Mouse (Mus musculus) gastrocnemius, postnatal 25 days (tissue): ENCODE results near the gene Hivep3. TPM values are rescaled to one million over a fixed set of nuclear protein-coding genes. Genes with fewer than 3 reads are reported as not detected.

Experiments used
- DNase-seq: peaks from one replicate; pipeline ENCODE4 v3.0.0; 2022
- total RNA-seq, 2 experiments: library from RNA; stranded (reverse); gene quantifications; 1 replicate in 1 of 2; 2 replicates in 1 of 2; pipeline ENCODE4 v1.2.3; 2021

Hivep3 gene
- total RNA-seq, 2 experiments from 2014 or later: 2.4 TPM

DNA sequence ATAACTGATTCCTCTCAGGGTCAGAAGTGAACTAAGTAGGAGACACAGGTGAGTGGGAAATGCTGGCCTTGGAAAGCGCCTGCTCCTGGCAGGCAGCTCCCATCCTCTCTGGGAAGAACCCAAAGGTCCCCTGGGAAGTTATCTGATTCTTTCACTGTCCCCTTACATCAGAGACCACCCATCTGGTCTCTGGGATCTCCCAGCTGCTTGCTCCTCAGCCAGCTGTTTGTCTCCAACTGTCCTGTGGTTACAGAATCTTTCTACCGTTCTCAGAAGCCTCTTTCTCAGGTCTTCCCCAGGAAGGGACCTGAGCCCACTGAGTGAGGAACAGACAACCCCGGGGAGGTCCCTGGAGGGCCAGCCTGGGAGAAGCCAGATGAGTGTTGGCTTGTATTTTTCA, 288.8 kb downstream of the Hivep3 start:
- no peak for DNase-seq

DNA sequence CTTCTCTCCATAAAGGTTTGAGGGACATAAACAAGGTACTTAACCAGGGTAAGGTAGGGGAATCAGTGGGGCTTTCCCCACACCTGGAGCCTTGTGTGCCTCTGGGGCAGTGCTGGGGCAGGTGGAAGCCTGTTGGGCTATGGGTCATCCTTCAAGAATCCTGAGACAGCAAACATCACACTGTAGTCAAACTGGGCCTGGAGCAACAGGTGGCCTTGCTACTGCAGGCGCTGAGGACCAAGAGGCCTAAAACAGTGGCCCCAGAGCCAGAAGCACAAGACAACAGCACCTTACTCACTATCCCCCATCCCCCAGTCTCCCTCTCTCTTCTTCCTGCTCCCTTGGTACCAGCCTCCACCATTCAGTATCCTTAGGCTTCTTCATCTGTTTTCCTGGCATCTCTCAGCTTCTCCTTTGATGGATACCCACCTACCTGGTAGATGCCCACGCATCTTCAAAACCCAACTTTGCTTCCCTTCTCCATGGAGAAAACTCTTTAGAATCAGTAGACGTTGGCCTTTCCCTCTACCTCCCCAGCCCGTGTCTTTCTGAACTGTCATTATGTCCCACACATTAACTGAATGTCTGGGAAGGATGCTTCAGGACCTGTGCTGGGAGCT, 289.7 kb downstream of the Hivep3 start:
- DNase-seq: no peak

DNA sequence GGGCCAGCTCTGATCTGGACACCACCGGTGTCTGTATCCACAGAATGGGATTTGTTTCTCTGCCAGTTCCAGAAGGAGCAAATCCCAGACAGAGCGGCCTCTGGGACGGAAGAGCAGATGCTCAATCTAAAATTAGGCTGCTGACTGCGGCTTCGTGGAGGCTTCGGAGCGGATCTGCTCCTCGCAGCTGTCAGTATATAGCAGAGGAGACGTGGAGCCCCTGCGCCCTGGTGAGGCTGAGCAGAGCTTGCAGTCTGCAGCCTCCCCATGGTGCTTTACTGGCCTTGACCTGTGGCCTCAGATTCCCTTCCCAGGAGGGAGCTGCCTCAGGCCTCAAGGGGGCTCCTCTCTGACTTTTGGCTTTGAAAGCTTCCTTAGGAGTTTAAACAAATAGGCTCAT, 290.5 kb downstream of the Hivep3 start:
- DNase-seq: peak; percentile 29

DNA sequence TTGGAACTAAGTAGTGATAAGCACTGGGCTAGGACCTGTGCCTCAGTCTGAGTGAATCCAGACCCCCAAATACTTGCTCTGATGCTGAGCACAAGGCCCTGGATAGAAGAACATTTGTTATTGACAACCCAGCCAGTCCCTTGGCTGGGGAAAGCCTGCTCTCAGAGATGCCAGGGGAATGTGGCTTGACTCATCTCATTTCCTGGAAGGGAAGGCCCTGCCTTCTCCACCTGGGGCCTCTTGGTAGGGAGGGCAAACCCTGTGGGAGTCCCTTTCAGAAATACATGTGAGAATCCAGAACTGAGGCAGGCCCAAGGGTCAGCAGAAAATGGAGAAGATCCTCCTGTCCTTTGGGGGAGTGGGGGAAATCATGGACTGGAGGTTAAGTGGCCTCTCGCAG, 294.1 kb downstream of the Hivep3 start:
- DNase-seq: no peak

DNA sequence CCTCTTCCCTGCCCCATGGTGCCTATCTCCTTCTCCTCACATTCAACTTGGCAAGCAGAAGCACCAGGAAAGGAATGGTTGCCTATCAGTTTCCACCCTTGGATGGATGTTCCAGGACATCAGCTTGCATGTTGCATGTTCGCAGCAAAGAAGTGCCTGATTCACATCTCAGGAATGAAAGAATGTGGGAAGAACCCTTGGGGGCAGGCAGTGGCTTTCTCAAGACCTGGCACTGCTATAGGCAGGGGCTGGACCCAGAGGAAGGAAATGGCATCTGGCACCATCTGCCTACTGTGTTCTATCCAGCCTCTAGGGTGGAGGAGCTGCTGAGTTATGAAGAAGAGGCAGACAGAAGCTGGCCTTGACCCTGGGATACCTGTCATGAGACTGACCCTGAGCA, 296.4 kb downstream of the Hivep3 start:
- no peak for DNase-seq

DNA sequence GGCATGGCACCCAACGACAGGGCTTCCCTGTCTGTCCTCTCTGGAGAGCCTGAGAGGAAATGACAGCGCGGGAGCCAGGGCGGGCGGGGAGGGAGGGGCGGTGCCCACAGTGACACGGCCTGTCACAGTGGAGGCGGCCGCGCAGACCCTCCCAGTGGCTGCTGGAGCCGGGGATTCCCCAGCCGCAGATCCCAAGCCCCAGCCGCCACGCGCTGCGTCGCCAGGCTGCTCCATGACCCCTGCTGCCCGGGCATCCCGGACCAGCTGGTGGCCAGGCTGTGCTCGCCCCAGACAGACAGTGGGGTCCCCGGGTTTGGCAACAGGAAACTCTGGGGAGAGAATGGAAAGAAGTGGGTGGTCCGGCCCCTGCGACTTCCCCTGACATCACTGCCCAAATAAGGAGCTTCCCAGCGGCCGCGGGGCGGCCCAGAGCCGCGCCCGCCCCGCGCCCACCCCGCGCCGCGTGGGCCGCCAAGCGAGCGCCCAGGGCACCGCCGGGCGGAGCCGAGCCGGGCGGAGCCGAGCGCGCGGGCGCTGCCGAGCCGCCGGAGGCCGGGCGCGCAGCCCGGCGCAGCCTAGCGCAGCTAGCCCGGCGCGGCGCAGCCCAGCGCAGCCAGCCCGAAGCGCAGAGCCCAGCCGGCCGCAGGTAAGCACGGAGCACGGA, 298.9 kb downstream of the Hivep3 start:
- peak; percentile 42 for DNase-seq

DNA sequence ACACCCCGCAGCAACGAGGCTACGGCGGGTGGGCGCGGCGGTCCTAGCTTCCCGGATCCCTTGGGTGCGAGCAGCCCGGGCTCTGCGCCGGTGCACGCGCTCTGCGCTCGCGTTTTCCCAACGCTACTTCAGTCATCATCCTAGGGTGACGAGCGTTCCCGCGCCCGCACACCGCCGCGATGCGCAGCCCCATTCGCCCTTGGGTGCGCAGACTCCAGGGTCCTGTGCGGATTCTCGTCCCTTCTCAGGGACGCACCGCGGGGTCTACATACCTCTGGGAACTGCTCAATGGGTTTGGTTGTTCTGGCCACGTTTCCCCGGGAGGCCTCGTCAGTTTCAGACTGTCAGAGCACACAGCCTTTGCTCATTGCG, 299.4 kb downstream of the Hivep3 start:
- DNase-seq: peak; percentile 19

DNA sequence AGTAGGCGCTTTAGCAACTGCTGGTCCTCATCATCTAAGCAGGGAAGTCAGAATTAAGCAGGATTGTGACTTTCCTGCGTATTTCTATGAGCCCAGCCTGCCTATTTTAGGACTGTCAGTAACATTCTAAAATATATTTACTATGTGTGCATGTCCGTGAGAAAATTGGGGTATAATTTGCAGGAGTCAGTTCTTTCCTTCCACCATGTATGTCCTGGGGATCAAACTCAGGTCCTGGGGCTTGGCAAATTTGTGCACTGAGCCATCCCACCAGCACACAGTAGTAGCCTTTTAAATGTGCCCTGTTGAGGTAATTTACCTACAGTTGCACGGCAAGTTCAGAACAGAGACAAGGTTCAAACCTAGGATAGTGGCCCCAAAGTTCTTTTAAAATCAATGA, 302.7 kb downstream of the Hivep3 start:
- no peak for DNase-seq

DNA sequence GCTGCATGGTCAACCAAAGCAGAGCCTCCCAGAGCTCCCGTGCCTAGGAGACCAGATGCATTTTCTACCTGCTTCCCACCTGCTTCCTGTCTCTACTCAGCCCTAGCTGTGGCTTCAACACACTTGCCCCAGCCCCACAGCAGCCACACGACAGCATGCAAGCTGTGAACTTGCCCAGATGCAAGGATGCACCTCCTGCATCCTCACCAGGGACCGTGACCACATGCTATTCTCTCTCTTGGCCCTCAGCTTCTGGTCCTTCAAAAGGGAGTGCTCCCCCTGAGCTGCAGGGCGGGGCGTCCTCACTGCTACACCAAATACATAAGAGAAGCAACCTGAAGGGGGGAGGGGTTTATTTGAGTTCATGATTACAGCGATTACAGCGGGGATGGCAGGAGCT, 303.4 kb downstream of the Hivep3 start:
- DNase-seq: no peak

DNA sequence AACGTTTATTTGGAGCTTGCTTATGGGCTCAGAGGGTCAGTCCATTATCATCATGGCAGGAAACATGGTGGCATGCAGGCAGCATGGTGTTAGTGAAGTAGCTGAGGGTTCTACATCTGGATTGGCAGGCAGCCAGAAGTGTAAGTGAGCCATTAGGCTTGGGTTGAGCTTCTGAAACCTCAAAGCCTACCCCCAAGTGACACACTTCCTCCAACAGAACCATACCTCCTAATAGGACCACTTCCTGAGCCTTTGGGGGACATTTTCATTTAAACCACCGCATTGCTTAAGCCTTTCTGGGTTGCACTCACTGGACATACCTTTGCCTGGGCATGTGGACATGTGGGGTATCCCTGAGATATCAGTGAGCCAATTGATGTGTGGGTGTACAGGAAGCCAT, 307.9 kb downstream of the Hivep3 start:
- DNase-seq: no peak

DNA sequence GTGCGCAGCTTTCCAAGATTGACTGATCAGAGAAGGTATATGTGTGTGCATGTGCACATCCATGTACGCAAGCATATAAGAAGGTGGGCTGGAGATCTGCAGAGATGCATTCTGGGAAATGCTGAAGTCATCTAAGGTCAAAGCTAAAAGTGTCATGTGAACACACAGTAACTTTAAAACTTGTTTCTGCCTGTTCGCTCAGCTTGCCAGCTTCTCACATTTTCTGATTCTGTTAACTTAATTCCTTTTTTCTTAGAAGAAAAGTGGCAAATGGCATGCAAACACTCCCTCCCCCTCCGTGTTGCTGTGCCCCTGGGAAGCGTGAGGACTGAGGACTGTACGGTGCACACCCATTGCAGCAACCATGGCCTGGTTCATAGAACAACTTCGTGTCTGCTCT, 308.9 kb downstream of the Hivep3 start:
- no peak for DNase-seq

DNA sequence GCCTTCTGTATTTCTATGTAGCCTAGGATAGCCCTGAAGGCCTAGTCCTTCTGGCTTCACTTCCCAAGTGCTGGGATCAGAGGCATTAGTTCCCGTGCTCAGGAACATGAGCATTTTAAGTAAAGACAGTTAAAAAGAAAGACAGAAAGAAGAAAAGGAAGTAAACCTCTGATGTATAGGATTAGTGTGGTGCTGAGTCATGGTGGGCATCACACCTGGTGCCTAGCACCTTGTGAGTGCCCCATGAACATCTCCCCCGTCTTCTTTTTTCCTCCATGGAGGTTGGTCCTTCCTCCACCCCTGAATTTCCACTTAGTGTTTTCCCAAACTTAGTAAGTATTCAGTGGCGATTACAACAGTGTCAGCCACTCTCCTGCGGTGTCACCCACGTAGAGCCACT, 311.0 kb downstream of the Hivep3 start:
- DNase-seq: no peak

DNA sequence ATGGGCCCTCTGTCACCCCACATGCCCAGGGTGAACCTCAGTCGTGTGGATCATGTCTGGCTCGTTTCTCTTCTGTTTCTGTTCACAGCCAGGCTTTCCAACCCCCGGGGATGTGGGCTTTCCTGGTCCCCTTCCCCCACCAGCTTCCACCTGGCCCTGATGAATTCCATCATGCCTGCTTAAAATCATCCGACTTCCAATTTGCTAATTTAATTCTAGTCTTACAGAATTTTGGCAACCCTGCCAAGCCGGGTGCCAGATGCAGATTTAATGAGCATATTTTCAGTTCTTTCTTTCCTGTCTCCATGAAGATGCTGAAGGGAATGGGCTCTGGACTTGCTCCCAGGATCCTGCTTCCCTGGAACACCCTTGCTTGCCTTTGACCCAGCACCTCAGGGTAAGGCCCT, 311.6 kb downstream of the Hivep3 start:
- no peak for DNase-seq

DNA sequence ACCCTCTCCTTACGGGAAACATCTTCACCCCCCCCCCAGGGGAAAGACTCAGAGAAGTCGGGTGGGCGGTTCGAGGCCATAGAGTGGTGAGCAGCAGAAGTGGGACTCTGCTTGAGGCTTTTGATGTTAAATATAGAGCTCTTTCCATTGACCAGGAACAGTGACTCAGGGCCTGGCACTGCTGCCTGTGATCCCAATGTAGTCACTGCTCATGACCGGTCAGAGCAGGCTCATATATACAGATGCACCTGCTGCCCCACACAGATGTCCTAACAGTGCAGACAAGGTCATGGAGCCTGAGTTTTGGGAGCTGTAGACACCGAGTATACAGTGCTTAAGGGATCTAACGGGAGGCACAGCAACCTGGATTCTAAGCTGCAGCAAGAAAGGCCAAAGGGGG, 312.3 kb downstream of the Hivep3 start:
- no peak for DNase-seq

DNA sequence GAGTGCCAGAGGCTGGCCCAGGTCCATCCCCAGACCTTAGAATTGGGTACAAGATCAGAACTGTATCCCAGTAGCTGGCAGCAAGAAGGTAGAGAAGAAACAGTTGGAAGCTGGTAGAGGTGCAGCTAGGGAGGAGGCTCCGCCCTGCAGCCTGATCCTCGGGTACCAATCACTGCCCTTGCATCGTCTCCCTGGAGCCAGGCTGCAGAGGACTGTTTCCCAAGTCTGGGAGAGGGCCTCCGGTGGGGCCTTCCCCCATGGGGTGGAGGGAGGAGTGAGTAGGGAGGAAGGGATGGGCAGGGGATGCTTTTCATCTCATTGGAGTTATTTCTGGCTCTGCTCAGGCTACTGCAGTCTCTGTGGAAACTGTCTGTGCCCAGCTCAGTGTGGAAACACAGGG, 313.5 kb downstream of the Hivep3 start:
- no peak for DNase-seq

DNA sequence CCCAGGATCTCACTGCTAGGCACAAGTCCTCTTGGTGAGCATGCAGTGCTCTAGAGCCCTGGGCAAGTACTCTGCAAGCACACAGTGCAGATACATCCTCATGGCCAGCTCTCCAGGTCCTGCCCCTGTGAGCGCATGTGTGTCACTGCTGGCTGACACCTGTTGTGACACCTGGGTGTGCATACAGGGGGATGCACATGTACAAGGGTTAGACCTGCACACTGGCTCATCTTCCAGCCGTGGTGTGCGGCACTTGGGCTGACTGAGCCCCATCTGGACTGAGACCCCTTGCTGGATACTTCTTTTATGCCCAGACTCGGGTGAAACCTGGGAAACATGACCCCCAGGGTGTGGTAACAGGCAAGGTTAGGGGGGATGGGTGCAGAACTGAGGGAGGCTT, 314.7 kb downstream of the Hivep3 start:
- no peak for DNase-seq

DNA sequence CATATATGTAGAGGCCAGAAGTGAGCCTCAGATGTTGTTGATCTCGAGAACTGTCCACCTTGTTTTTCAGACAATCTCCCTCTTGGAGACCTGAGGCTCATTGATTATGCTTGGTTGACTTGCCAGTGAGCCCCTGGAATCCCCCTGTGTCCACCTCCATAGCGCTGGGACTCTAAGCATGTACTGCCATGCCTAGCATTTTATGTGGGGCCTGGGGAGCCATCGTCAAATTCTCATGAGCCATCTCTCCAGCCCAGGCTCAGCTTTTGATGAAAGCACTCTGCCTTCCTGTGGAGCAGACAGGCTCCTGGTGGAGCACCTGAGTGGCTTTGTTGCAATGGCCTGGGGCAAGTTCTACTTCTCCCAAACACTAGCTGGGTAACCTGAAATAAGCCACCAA, 316.3 kb downstream of the Hivep3 start:
- DNase-seq: no peak

DNA sequence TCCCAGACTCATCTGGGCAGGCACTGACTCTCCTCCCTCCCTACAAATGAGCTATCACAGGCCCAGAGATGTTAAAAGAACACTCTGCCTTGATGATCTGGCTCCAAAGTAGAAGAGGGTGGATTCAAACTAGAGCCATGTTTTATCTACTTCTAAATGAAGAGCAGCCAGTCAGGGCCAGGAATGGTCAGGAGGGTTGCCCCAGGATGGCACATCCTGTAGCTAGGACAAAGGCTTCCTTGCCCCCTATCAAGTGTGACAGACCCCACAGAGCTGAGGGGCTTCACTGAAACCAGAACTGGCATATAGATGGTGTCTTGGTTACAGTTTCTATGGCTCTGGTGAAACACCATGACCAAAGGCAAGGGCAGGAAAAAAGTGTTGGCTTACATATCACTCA, 318.9 kb downstream of the Hivep3 start:
- no peak for DNase-seq

DNA sequence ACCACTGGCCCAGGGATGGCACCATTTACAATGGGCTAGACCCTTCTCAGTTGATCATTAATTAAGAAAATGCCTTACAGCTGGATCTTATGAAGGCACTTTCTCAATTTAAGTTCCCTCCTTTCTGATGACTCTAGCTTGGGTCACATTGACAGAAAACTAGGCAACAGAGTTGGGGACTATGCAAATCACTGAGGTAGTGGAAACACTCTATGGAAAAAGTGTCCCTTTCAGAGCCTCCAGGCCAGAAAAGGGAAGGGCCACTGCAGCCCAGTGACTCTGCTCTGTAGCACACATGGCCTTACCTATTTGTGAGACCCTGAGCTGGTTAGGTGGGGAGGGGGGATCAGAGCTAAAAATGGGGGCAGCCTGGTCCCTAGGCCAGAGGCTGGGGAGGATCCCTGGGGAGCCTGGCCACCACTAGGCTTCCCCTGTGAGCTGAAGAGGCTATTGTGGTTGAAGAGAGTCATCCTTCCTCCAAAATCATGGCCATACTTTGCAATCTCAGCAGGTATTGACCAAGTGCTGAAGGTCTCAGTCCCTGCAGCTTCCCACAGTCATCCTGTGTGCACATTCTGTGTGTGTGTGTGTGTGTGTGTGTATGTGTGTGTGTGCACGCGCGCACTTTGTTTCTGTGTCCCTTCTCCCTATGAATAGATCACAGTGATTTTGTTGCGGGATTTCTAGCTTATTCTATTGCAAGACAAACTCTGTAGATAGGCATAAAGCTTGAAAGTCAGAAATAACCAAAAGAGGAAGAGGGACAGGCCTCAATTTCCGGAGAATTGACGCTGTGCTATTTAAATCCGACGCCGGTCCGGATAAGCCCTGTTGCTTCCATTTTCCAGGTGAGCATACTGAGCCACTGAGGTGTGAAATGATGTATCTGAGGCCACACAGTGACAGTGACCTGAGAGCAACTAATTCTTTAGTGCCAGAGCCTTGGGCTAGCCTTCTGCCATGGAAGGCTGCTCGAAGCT, 319.7 kb downstream of the Hivep3 start:
- no peak for DNase-seq

DNA sequence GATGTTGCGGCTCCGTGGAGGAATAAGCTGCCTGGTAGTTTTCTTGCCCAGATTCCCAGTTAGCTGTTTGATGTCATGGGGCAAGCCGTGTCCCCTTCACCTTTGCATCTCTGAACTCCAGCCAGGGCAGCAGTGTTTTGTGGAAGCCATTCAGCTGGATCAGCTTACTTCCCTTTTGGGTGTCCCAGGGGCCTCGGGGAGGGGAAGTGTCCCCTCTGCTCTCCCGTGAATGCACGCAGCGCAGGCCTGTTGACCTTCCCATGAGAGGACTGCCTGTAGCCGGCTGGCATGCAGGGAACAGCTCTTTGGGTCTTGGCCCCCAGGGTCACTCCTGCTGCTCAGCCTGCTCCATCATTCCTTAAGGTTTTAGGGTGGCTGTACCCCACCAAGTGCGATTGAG, 320.6 kb downstream of the Hivep3 start:
- no peak for DNase-seq

DNA sequence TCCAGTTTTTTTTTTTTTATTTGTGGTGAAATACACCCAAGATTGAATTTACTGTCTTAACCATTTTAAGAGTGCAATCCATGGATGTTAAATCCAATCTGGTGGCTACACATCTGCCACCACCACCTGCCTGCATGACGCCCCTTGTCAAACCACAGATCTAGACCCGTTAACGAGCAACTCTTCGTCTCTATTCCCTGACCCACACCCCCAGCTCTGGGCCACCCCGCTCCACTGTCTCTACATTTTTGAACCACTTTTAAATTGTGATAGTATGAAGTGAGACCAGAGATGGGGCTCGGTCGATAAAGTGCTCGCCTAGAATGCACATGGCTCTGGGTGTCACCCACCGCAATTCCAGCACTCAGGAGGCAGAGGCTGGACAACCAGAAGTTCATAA, 322.9 kb downstream of the Hivep3 start:
- no peak for DNase-seq

DNA sequence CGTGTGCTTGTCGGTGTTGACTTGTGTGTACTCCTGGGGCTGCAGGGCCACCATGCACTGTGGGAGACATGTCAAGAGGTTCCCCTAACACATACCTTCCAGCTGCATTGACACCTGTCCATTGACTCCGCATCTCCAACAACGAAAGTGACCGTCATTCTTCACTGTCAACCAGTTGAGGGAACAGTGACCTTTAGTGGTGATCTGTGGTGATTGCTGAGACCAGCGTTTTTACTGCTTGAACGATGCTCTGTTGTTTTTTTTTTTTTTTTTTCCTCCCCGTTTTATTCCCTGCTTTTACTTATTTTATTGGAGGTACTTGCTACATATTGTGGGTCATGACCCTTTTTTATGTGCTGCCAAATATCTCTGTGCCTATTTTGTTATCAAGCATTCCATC, 323.9 kb downstream of the Hivep3 start:
- DNase-seq: no peak

DNA sequence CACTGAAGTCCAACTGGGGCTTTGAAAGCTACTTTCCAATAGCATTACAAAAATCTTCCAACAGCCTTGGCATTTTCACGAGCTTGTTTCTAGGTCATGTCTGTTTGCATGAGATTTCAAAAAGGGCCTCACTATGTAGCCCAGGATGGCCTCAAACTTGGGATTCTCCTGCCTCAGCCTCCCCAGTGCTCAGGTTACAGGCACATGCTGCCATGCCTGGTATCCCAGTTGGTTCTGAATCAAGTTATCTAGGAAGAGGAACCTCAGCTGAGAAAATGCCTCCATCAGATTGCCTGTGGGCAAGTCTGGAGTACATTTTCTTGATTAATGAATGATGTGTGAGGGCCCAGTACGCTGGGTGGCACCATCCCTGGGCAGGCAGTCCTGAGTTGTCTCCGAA, 324.6 kb downstream of the Hivep3 start:
- no peak for DNase-seq
